In the genomic region with DNA sequence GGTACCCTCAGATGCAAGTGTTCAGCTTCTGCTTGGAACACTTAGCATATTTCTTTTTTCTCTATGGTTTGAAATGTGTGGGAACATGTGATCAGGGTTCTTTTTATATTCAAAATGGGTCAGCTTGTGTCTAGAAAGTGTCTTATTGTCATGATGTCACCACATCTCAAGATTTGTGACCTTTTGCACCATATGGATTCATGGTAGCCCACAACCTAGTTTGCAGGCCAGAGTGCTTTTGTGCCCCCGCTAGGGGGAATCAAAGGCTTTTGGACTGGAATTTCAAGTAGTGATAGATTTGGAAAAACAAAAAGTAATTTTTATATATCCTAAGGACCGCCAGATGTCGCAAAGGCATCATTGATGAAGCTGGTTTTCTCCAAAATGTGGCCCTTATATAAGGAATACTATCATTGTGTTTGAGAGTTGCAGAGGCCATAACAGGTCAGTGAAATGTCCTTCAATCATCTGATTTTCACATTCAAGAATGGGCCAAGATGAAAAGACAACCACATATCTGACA, we compare ENCODE assay signal across 23 mouse cellular contexts.
DNase-seq lines count a peak whose midpoint lies in the region; ATAC-seq and TF ChIP-seq lines count a peak whose summit lies in the region.
"Had no signal": no experiment of that assay in that cellular context is flagged by ENCODE, and none has a peak within 500 bp of the region (broad histone marks: within the 10 kb centered on the region; RNA-seq: fewer than 3 reads in every experiment).

No protein-coding gene starts in this region.

- no peak overlapping the region for H3K27ac ChIP-seq in forebrain, embryonic 11.5 days (ENCODE audit: low read depth, low read length)
- H3K27ac ChIP-seq in forebrain, embryonic 14.5 days (ENCODE audit: low read depth, low read length) = no peak overlapping the region
- no peak overlapping the region for H3K27ac ChIP-seq in hindbrain, embryonic 11.5 days (ENCODE audit: low read depth, low read length)
- H3K27ac ChIP-seq in hindbrain, embryonic 13.5 days = no peak overlapping the region
- H3K27ac ChIP-seq in midbrain, postnatal 0 days (ENCODE audit: low read depth, low read length) = no peak overlapping the region
- H3K27ac ChIP-seq in midbrain, embryonic 13.5 days = no peak overlapping the region
- H3K27ac ChIP-seq: embryonic facial prominence, embryonic 12.5 days; forebrain, embryonic 13.5 days; heart, adult 2 months; heart, embryonic 15.5 days had no signal

- ATAC-seq in forebrain, embryonic 11.5 days (replicated peaks; ENCODE audit: low FRiP score) = 0 out of 2 replicates have a peak, but pooled peaks have one; percentile 28
- no peak for ATAC-seq in forebrain, embryonic 14.5 days
- peak; percentile 54 for ATAC-seq in hindbrain, embryonic 11.5 days (ENCODE audit: low FRiP score)
- ATAC-seq in hindbrain, embryonic 13.5 days (ENCODE audit: low FRiP score) = no peak
- ATAC-seq in midbrain, postnatal 0 days (ENCODE audit: low FRiP score) = no peak
- no peak for ATAC-seq in midbrain, embryonic 13.5 days
- ATAC-seq in megakaryocyte, adult 5-6 weeks (ENCODE audit: poor library complexity, severe bottlenecking) = no peak
- ATAC-seq: forebrain, embryonic 13.5 days; inflammation-experienced regulatory T-cells, adult 6 months; intestine, postnatal 0 days had no signal

- no peak for TF ChIP-seq POLR2A in brain, embryonic 14.5 days (IDR thresholded peaks at IDR 0.05; ENCODE audit: borderline replicate concordance, extremely low read depth, insufficient read depth, insufficient read length, poor library complexity, severe bottlenecking)

- no peak overlapping the region for H3K9ac ChIP-seq in forebrain, embryonic 11.5 days (ENCODE audit: low read length)
- no peak overlapping the region for H3K9ac ChIP-seq in forebrain, embryonic 14.5 days (ENCODE audit: low read length)
- no peak overlapping the region for H3K9ac ChIP-seq in hindbrain, embryonic 11.5 days (ENCODE audit: low read depth, low read length)
- H3K9ac ChIP-seq in hindbrain, embryonic 13.5 days = no peak overlapping the region
- H3K9ac ChIP-seq in midbrain, postnatal 0 days (replicated peaks; ENCODE audit: low read length, poor library complexity, severe bottlenecking) = no peak overlapping the region
- H3K9ac ChIP-seq in midbrain, embryonic 13.5 days (replicated peaks) = no peak overlapping the region
- H3K9ac ChIP-seq: embryonic facial prominence, embryonic 12.5 days; forebrain, embryonic 13.5 days; heart, embryonic 15.5 days had no signal

- TF ChIP-seq CTCF in midbrain, postnatal 0 days (IDR thresholded peaks at IDR 0.05) = 0 out of 2 replicates have a peak, but pooled peaks have one; percentile 19
- no peak for TF ChIP-seq CTCF in brain, embryonic 14.5 days (IDR thresholded peaks at IDR 0.05; ENCODE audit: borderline replicate concordance, extremely low read depth, insufficient read depth, insufficient read length)

- H3K4me2 ChIP-seq in forebrain, embryonic 11.5 days (ENCODE audit: low read depth, low read length, severe bottlenecking) = no peak overlapping the region
- no peak overlapping the region for H3K4me2 ChIP-seq in forebrain, embryonic 14.5 days (ENCODE audit: low read length)
- H3K4me2 ChIP-seq in hindbrain, embryonic 11.5 days (replicated peaks; ENCODE audit: low read depth, low read length) = no peak overlapping the region
- H3K4me2 ChIP-seq in hindbrain, embryonic 13.5 days = no peak overlapping the region
- H3K4me2 ChIP-seq in midbrain, postnatal 0 days (ENCODE audit: low read depth, low read length, poor library complexity, severe bottlenecking) = no peak overlapping the region
- H3K4me2 ChIP-seq in midbrain, embryonic 13.5 days (replicated peaks) = no peak overlapping the region
- H3K4me2 ChIP-seq: embryonic facial prominence, embryonic 12.5 days; forebrain, embryonic 13.5 days; heart, embryonic 11.5 days; heart, embryonic 15.5 days had no signal

- no peaks in the 10 kb centered on the region for H3K27me3 ChIP-seq in forebrain, embryonic 11.5 days (ENCODE audit: control insufficient read depth, insufficient read depth, low read length)
- H3K27me3 ChIP-seq in forebrain, embryonic 14.5 days (replicated peaks; ENCODE audit: control insufficient read depth, insufficient read depth, low read length) = no peaks in the 10 kb centered on the region
- no peaks in the 10 kb centered on the region for H3K27me3 ChIP-seq in hindbrain, embryonic 11.5 days (ENCODE audit: control insufficient read depth, insufficient read depth, low read length)
- H3K27me3 ChIP-seq in hindbrain, embryonic 13.5 days = no peaks in the 10 kb centered on the region
- H3K27me3 ChIP-seq in midbrain, postnatal 0 days (ENCODE audit: insufficient read depth, low read length) = no peaks in the 10 kb centered on the region
- H3K27me3 ChIP-seq in midbrain, embryonic 13.5 days = no peaks in the 10 kb centered on the region
- H3K27me3 ChIP-seq: CH12.LX; embryonic facial prominence, embryonic 12.5 days; forebrain, embryonic 13.5 days; heart, embryonic 15.5 days had no signal

- H3K4me3 ChIP-seq in forebrain, embryonic 11.5 days (ENCODE audit: low read depth, low read length) = no peak overlapping the region
- H3K4me3 ChIP-seq in forebrain, embryonic 14.5 days (ENCODE audit: low read depth, low read length) = no peak overlapping the region
- no peak overlapping the region for H3K4me3 ChIP-seq in hindbrain, embryonic 11.5 days (ENCODE audit: low read depth, low read length)
- H3K4me3 ChIP-seq in hindbrain, embryonic 13.5 days = no peak overlapping the region
- no peak overlapping the region for H3K4me3 ChIP-seq in midbrain, postnatal 0 days (ENCODE audit: low read depth, low read length)
- no peak overlapping the region for H3K4me3 ChIP-seq in midbrain, embryonic 13.5 days (replicated peaks)
- H3K4me3 ChIP-seq: embryonic facial prominence, embryonic 12.5 days; forebrain, embryonic 13.5 days; heart, adult 2 months; heart, embryonic 15.5 days had no signal

- no peak for DNase-seq in forebrain, embryonic 11.5 days (ENCODE audit: low spot score)
- DNase-seq in forebrain, embryonic 14.5 days (ENCODE audit: low spot score) = no peak
- DNase-seq in hindbrain, embryonic 11.5 days (ENCODE audit: low spot score) = no peak
- DNase-seq in midbrain, postnatal 0 days (ENCODE audit: low spot score) = peak; percentile 26
- DNase-seq in brain, embryonic 14.5 days (ENCODE audit: low read depth) = peak; percentile 60
- DNase-seq: adrenal gland, postnatal 10 days; cerebellum, adult 18-20 months; cerebellum, postnatal 10 days; embryo, embryonic 11 days; gastrocnemius, postnatal 14 days; heart, adult 2 months; heart, postnatal 14 days; kidney, adult 8-10 months had no signal

- no peaks in the 10 kb centered on the region for H3K36me3 ChIP-seq in forebrain, embryonic 11.5 days (ENCODE audit: control insufficient read depth, insufficient read depth, low read length)
- no peaks in the 10 kb centered on the region for H3K36me3 ChIP-seq in forebrain, embryonic 14.5 days (ENCODE audit: control insufficient read depth, insufficient read depth, low read length)
- H3K36me3 ChIP-seq in hindbrain, embryonic 11.5 days (ENCODE audit: control insufficient read depth, insufficient read depth, low read length) = no peaks in the 10 kb centered on the region
- H3K36me3 ChIP-seq in hindbrain, embryonic 13.5 days = no peaks in the 10 kb centered on the region
- H3K36me3 ChIP-seq in midbrain, postnatal 0 days (ENCODE audit: insufficient read depth, low read length) = no peaks in the 10 kb centered on the region
- H3K36me3 ChIP-seq in midbrain, embryonic 13.5 days = no peaks in the 10 kb centered on the region
- H3K36me3 ChIP-seq: embryonic facial prominence, embryonic 12.5 days; heart, embryonic 15.5 days had no signal

- no peaks in the 10 kb centered on the region for H3K4me1 ChIP-seq in forebrain, embryonic 11.5 days (replicated peaks; ENCODE audit: control insufficient read depth, insufficient read depth, low read length)
- no peaks in the 10 kb centered on the region for H3K4me1 ChIP-seq in forebrain, embryonic 14.5 days (ENCODE audit: control insufficient read depth, insufficient read depth, low read length)
- H3K4me1 ChIP-seq in hindbrain, embryonic 11.5 days (replicated peaks; ENCODE audit: control insufficient read depth, insufficient read depth, low read length) = no peaks in the 10 kb centered on the region
- no peaks in the 10 kb centered on the region for H3K4me1 ChIP-seq in hindbrain, embryonic 13.5 days (replicated peaks)
- no peaks in the 10 kb centered on the region for H3K4me1 ChIP-seq in midbrain, postnatal 0 days (ENCODE audit: insufficient read depth, low read length)
- no peaks in the 10 kb centered on the region for H3K4me1 ChIP-seq in midbrain, embryonic 13.5 days (replicated peaks)
- H3K4me1 ChIP-seq: embryonic facial prominence, embryonic 12.5 days; heart, embryonic 15.5 days had no signal

- WGBS in forebrain, embryonic 11.5 days = 74% methylated on average over 3 of the region's 3 CpGs
- 75% methylated on average over 3 of the region's 3 CpGs for WGBS in forebrain, embryonic 14.5 days
- WGBS in hindbrain, embryonic 11.5 days = 65% methylated on average over 3 of the region's 3 CpGs
- 60% methylated on average over 3 of the region's 3 CpGs for WGBS in hindbrain, embryonic 13.5 days
- 84% methylated on average over 3 of the region's 3 CpGs for WGBS in midbrain, postnatal 0 days
- WGBS in midbrain, embryonic 13.5 days = 77% methylated on average over 3 of the region's 3 CpGs

- no peaks in the 10 kb centered on the region for H3K9me3 ChIP-seq in forebrain, embryonic 11.5 days (ENCODE audit: control insufficient read depth, low read length)
- no peaks in the 10 kb centered on the region for H3K9me3 ChIP-seq in forebrain, embryonic 14.5 days (replicated peaks; ENCODE audit: control insufficient read depth, low read length)
- H3K9me3 ChIP-seq in hindbrain, embryonic 11.5 days (ENCODE audit: control insufficient read depth, low read length) = no peaks in the 10 kb centered on the region
- H3K9me3 ChIP-seq in hindbrain, embryonic 13.5 days = no peaks in the 10 kb centered on the region
- no peaks in the 10 kb centered on the region for H3K9me3 ChIP-seq in midbrain, postnatal 0 days (ENCODE audit: low read length)
- no peaks in the 10 kb centered on the region for H3K9me3 ChIP-seq in midbrain, embryonic 13.5 days
- H3K9me3 ChIP-seq: embryonic facial prominence, embryonic 12.5 days; forebrain, embryonic 13.5 days; heart, embryonic 15.5 days had no signal

Comparison
In these comparisons a context has a peak if more than half of its experiments do, and no peak if none do; other contexts are left out.
1. ATAC-seq: peak in forebrain, embryonic 11.5 days (single experiment) and hindbrain, embryonic 11.5 days (single experiment); none in forebrain, embryonic 14.5 days (single experiment), hindbrain, embryonic 13.5 days (single experiment), midbrain, postnatal 0 days (single experiment), midbrain, embryonic 13.5 days (single experiment) and megakaryocyte, adult 5-6 weeks (single experiment).
2. DNase-seq: peak in midbrain, postnatal 0 days (single experiment) and brain, embryonic 14.5 days (single experiment); none in forebrain, embryonic 11.5 days (single experiment), forebrain, embryonic 14.5 days (single experiment) and hindbrain, embryonic 11.5 days (single experiment).